Mouse (Mus musculus): ENCODE data around the gene Ngf. TPM values are rescaled to one million over a fixed set of nuclear protein-coding genes. Genes with fewer than 3 reads are reported as not detected.

The Ngf gene
- polyA plus RNA-seq, 1 experiment from 2014 or later, result 4.3 TPM

- Histone ChIP-seq H3K4me3 (replicated peaks; ENCODE audit: low read length) (no peak overlapping the region), H3K9ac (ENCODE audit: low read length) (no peak overlapping the region), H3K27ac (ENCODE audit: low read length) (no peak overlapping the region), H3K27me3 (ENCODE audit: control insufficient read depth, insufficient read depth, low read length) (peaks cover 13% of the 10 kb centered on the region), H3K9me3 (replicated peaks; ENCODE audit: control insufficient read depth, low read length) (no peaks in the 10 kb centered on the region), H3K4me2 (ENCODE audit: low read depth, low read length) (no peak overlapping the region), H3K36me3 (ENCODE audit: control insufficient read depth, insufficient read depth, low read length) (no peaks in the 10 kb centered on the region), H3K4me1 (ENCODE audit: control insufficient read depth, insufficient read depth, low read length) (0 out of 2 replicates have a peak, but pooled peaks cover 8% of the 10 kb centered on the region)
- no peak for ATAC-seq (ENCODE audit: insufficient read depth, low FRiP score)
- WGBS, result 82% methylated on average over 8 of the region's 8 CpGs
Measured at GRCm38 (mm10) chr3:102467121-102467520, 2.6 kb upstream of the Ngf start.

GRCm38 (mm10) chr3:102471251-102471650, 1.5 kb downstream of the Ngf start:
- 0 out of 2 replicates have a peak overlapping the region, but pooled peaks have one; percentile 26 for H3K9ac ChIP-seq (ENCODE audit: low read length)
- peak overlapping the region; percentile 51 for H3K4me3 ChIP-seq (replicated peaks; ENCODE audit: low read length)
- H3K27ac ChIP-seq (ENCODE audit: low read length), result no peak overlapping the region
- 0 out of 2 replicates have a peak, but pooled peaks cover 8% of the 10 kb centered on the region for H3K4me1 ChIP-seq (ENCODE audit: control insufficient read depth, insufficient read depth, low read length)
- peak overlapping the region; percentile 61 for H3K4me2 ChIP-seq (ENCODE audit: low read depth, low read length)
- peaks cover 13% of the 10 kb centered on the region for H3K27me3 ChIP-seq (ENCODE audit: control insufficient read depth, insufficient read depth, low read length)
- H3K9me3 ChIP-seq (replicated peaks; ENCODE audit: control insufficient read depth, low read length), result no peaks in the 10 kb centered on the region
- 66% methylated on average over 5 of the region's 5 CpGs for WGBS
- no peaks in the 10 kb centered on the region for H3K36me3 ChIP-seq (ENCODE audit: control insufficient read depth, insufficient read depth, low read length)
- no peak for ATAC-seq (ENCODE audit: insufficient read depth, low FRiP score)

GRCm38 (mm10) chr3:102471799-102472198, 2.1 kb downstream of the Ngf start:
- no peak for ATAC-seq (ENCODE audit: insufficient read depth, low FRiP score)
- H3K4me2 ChIP-seq (ENCODE audit: low read depth, low read length), result peak overlapping the region; percentile 61
- H3K9me3 ChIP-seq (replicated peaks; ENCODE audit: control insufficient read depth, low read length), result no peaks in the 10 kb centered on the region
- no peaks in the 10 kb centered on the region for H3K36me3 ChIP-seq (ENCODE audit: control insufficient read depth, insufficient read depth, low read length)
- peak overlapping the region; percentile 10; the same call in 1 of the 2 replicates for H3K4me3 ChIP-seq (replicated peaks; ENCODE audit: low read length)
- H3K9ac ChIP-seq (ENCODE audit: low read length), result no peak overlapping the region
- no peak overlapping the region for H3K27ac ChIP-seq (ENCODE audit: low read length)
- WGBS, result 30% methylated on average over 5 of the region's 5 CpGs
- peaks cover 13% of the 10 kb centered on the region for H3K27me3 ChIP-seq (ENCODE audit: control insufficient read depth, insufficient read depth, low read length)
- H3K4me1 ChIP-seq (ENCODE audit: control insufficient read depth, insufficient read depth, low read length), result 0 out of 2 replicates have a peak, but pooled peaks cover 8% of the 10 kb centered on the region

- WGBS, result 78% methylated on average over 15 of the region's 15 CpGs
- Histone ChIP-seq H3K9me3 (replicated peaks; ENCODE audit: control insufficient read depth, low read length) (no peaks in the 10 kb centered on the region), H3K9ac (ENCODE audit: low read length) (no peak overlapping the region), H3K27ac (ENCODE audit: low read length) (no peak overlapping the region), H3K36me3 (ENCODE audit: control insufficient read depth, insufficient read depth, low read length) (no peaks in the 10 kb centered on the region), H3K4me3 (replicated peaks; ENCODE audit: low read length) (no peak overlapping the region), H3K27me3 (ENCODE audit: control insufficient read depth, insufficient read depth, low read length) (peaks cover 7% of the 10 kb centered on the region; the same call in 1 of the 2 replicates), H3K4me2 (ENCODE audit: low read depth, low read length) (no peak overlapping the region), H3K4me1 (ENCODE audit: control insufficient read depth, insufficient read depth, low read length) (0 out of 2 replicates have a peak, but pooled peaks cover 8% of the 10 kb centered on the region)
- no peak for ATAC-seq (ENCODE audit: insufficient read depth, low FRiP score)
Measured at GRCm38 (mm10) chr3:102474275-102475155, 4.8 kb downstream of the Ngf start.

GRCm38 (mm10) chr3:102477917-102478694, 8.4 kb downstream of the Ngf start:
- Histone ChIP-seq H3K4me3 (replicated peaks; ENCODE audit: low read length) (no peak overlapping the region), H3K4me1 (ENCODE audit: control insufficient read depth, insufficient read depth, low read length) (no peaks in the 10 kb centered on the region), H3K9me3 (replicated peaks; ENCODE audit: control insufficient read depth, low read length) (no peaks in the 10 kb centered on the region), H3K36me3 (ENCODE audit: control insufficient read depth, insufficient read depth, low read length) (no peaks in the 10 kb centered on the region), H3K27ac (ENCODE audit: low read length) (no peak overlapping the region), H3K27me3 (ENCODE audit: control insufficient read depth, insufficient read depth, low read length) (no peaks in the 10 kb centered on the region), H3K9ac (ENCODE audit: low read length) (no peak overlapping the region), H3K4me2 (ENCODE audit: low read depth, low read length) (no peak overlapping the region)
- no peak for ATAC-seq (ENCODE audit: insufficient read depth, low FRiP score)
- WGBS, result 76% methylated on average over 12 of the region's 12 CpGs

- Histone ChIP-seq H3K27me3 (ENCODE audit: control insufficient read depth, insufficient read depth, low read length) (no peaks in the 10 kb centered on the region), H3K36me3 (ENCODE audit: control insufficient read depth, insufficient read depth, low read length) (no peaks in the 10 kb centered on the region), H3K4me2 (ENCODE audit: low read depth, low read length) (no peak overlapping the region), H3K4me1 (ENCODE audit: control insufficient read depth, insufficient read depth, low read length) (no peaks in the 10 kb centered on the region), H3K27ac (ENCODE audit: low read length) (no peak overlapping the region), H3K4me3 (replicated peaks; ENCODE audit: low read length) (no peak overlapping the region), H3K9me3 (replicated peaks; ENCODE audit: control insufficient read depth, low read length) (no peaks in the 10 kb centered on the region), H3K9ac (ENCODE audit: low read length) (no peak overlapping the region)
- 50% methylated on average over 14 of the region's 14 CpGs for WGBS
- no peak for ATAC-seq (ENCODE audit: insufficient read depth, low FRiP score)
Measured at GRCm38 (mm10) chr3:102490393-102491123, 20.8 kb downstream of the Ngf start.

- no peak overlapping the region for H3K4me3 ChIP-seq (replicated peaks; ENCODE audit: low read length)
- no peaks in the 10 kb centered on the region for H3K27me3 ChIP-seq (ENCODE audit: control insufficient read depth, insufficient read depth, low read length)
- H3K36me3 ChIP-seq (ENCODE audit: control insufficient read depth, insufficient read depth, low read length), result no peaks in the 10 kb centered on the region
- WGBS, result 75% methylated on average over 7 of the region's 7 CpGs
- no peaks in the 10 kb centered on the region for H3K9me3 ChIP-seq (replicated peaks; ENCODE audit: control insufficient read depth, low read length)
- H3K4me1 ChIP-seq (ENCODE audit: control insufficient read depth, insufficient read depth, low read length), result 0 out of 2 replicates have a peak, but pooled peaks cover 3% of the 10 kb centered on the region
- ATAC-seq (ENCODE audit: insufficient read depth, low FRiP score), result no peak
- no peak overlapping the region for H3K4me2 ChIP-seq (ENCODE audit: low read depth, low read length)
- H3K9ac ChIP-seq (ENCODE audit: low read length), result no peak overlapping the region
- H3K27ac ChIP-seq (ENCODE audit: low read length), result no peak overlapping the region
Measured at GRCm38 (mm10) chr3:102498113-102498512, 28.4 kb downstream of the Ngf start.

- H3K4me2 ChIP-seq (ENCODE audit: low read depth, low read length), result no peak overlapping the region
- no peaks in the 10 kb centered on the region for H3K9me3 ChIP-seq (replicated peaks; ENCODE audit: control insufficient read depth, low read length)
- H3K27me3 ChIP-seq (ENCODE audit: control insufficient read depth, insufficient read depth, low read length), result no peaks in the 10 kb centered on the region
- no peak overlapping the region for H3K4me3 ChIP-seq (replicated peaks; ENCODE audit: low read length)
- ATAC-seq (ENCODE audit: insufficient read depth, low FRiP score), result no peak
- H3K9ac ChIP-seq (ENCODE audit: low read length), result no peak overlapping the region
- H3K36me3 ChIP-seq (ENCODE audit: control insufficient read depth, insufficient read depth, low read length), result no peaks in the 10 kb centered on the region
- WGBS, result 82% methylated on average over 6 of the region's 6 CpGs
- H3K4me1 ChIP-seq (ENCODE audit: control insufficient read depth, insufficient read depth, low read length), result 0 out of 2 replicates have a peak, but pooled peaks cover 3% of the 10 kb centered on the region
- H3K27ac ChIP-seq (ENCODE audit: low read length), result no peak overlapping the region
Measured at GRCm38 (mm10) chr3:102498931-102499330, 29.2 kb downstream of the Ngf start.

All from stomach, embryonic 16.5 days (tissue).